Mouse (Mus musculus) heart, adult 2 months (tissue): ENCODE measurements at regions not wholly inside any gene's neighbourhood (a gene's known extent, or its start where the extent isn't known, plus 50 kb on each side); places are given as distances from the start of the nearest gene placed in this dataset.

Experiments used
- DNase-seq, 2 experiments: peaks; one replicate each; pipeline ENCODE4 v3.0.0; 2021
- H3K27ac ChIP-seq: fragments of 200-600 bp; 2 replicates; pipeline ENCODE4 v1.8.1; 2022
- H3K27me3 ChIP-seq: fragments of 200-500 bp; 2 replicates; pipeline ENCODE4 v1.6.1; 2012; ENCODE audit warnings: mild to moderate bottlenecking, low read length, inconsistent platforms, mixed read lengths; ENCODE audit not compliant: control insufficient read depth, insufficient read depth
- H3K36me3 ChIP-seq: fragments of 200-500 bp; 2 replicates; pipeline ENCODE4 v1.6.1; 2012; ENCODE audit warnings: low read length, inconsistent platforms; ENCODE audit not compliant: control insufficient read depth, insufficient read depth
- H3K4me1 ChIP-seq: fragments of 200-500 bp; 2 replicates; pipeline ENCODE4 v1.6.1; 2011; ENCODE audit warnings: low read length; ENCODE audit not compliant: control insufficient read depth, insufficient read depth
- H3K4me3 ChIP-seq: fragments of 200-600 bp; 2 replicates; pipeline ENCODE4 v1.8.1; 2022
- H3K79me2 ChIP-seq: fragments of 200-500 bp; replicated peaks from 2 replicates; pipeline ENCODE4 v1.6.1; 2012; ENCODE audit warnings: mild to moderate bottlenecking, inconsistent platforms, low read length, moderate library complexity, mixed read lengths; ENCODE audit not compliant: control insufficient read depth, insufficient read depth
- H3K9ac ChIP-seq: fragments of 200-500 bp; 2 replicates; pipeline ENCODE4 v1.6.1; 2012; ENCODE audit warnings: low read depth, mild to moderate bottlenecking, control low read depth, inconsistent platforms, low read length, mixed read lengths
- CTCF ChIP-seq: fragments of 200-600 bp; IDR thresholded peaks from 2 replicates; pipeline ENCODE4 v1.8.1; 2022; ENCODE audit warnings: antibody characterized with exemption, mild to moderate bottlenecking, moderate library complexity
- EP300 ChIP-seq: fragments of 200-500 bp; IDR thresholded peaks from 2 replicates; pipeline ENCODE4 v1.6.1; 2011; ENCODE audit warnings: low read depth, low read length, control low read depth; ENCODE audit not compliant: insufficient read depth
- POLR2A ChIP-seq: fragments of 200-500 bp; IDR thresholded peaks from 2 replicates; pipeline ENCODE4 v1.6.1; 2011; ENCODE audit warnings: mild to moderate bottlenecking, low read depth, low read length, control low read depth; ENCODE audit not compliant: insufficient read depth
- WGBS: fragments of 180-500 bp; shearing (Covaris S2); methylation state at CpG from one replicate; pipeline ENCODE4 v1.1.7; 2018; 5-methylcytosine and 5-hydroxymethylcytosine counted together
- intact Hi-C: fragments of 180-260 bp; cut with DNase I; formaldehyde crosslinking; loops from one replicate; pipeline ENCODE4 v1.15.1; 2025

DNA sequence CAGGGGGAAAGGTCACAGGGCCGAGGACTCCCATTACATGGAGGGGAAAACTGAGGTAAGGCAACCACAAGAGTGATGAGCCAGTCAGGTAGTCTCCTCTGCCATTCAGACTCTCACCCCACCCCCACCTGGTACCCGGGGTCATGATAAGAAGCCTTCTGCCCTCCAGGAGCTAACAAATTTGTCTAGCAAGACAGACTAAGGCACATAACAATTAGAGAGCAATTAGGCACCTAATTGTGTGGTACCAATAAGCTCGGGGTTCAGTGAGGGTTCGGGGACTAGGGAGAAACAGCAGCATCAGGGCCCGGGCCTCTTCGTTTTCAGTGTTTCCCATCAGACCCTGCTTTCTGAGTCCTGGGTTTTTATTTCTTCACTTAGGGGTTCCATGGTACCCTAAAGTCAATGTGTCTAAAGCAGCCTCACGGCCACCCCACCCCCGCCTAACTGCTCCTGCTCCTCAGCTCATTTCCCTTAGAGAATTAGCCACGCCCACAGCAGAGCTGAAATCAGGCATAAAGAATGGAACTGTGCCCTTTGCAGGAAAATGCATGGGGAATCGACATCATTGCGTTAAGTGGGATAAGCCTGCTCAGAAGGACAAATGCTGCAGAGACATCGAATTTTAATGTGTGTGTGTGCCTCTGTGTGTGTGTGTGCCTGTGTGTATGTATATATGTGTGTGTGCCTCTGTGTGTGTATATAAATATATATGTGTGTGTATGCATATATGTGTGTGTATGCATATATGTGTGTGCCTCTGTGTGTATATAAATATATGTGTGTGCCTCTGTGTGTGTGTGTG is 249.3 kb downstream of the Cryba4 start:
- Histone ChIP-seq H3K9ac (no peak overlapping the region), H3K27ac (no peak overlapping the region), H3K36me3 (no peaks in the 10 kb centered on the region), H3K4me3 (no peak overlapping the region), H3K79me2 (no peaks in the 10 kb centered on the region), H3K27me3 (no peaks in the 10 kb centered on the region), H3K4me1 (no peaks in the 10 kb centered on the region)
- no peak for DNase-seq
- intact Hi-C loops, result no loop called here
- 63% methylated on average over 12 of the region's 12 CpGs for WGBS
- TF ChIP-seq EP300, result no peak
- TF ChIP-seq POLR2A, result no peak
- no peak for TF ChIP-seq CTCF

GRCm38 (mm10) chr5:112004041-112004440 is 248.3 kb downstream of the Cryba4 start:
- 47% methylated on average over 3 of the region's 3 CpGs for WGBS
- TF ChIP-seq EP300 (no peak), CTCF (no peak), POLR2A (no peak)
- Histone ChIP-seq H3K79me2 (no peaks in the 10 kb centered on the region), H3K9ac (no peak overlapping the region), H3K4me1 (no peaks in the 10 kb centered on the region), H3K27ac (no peak overlapping the region), H3K27me3 (no peaks in the 10 kb centered on the region), H3K4me3 (no peak overlapping the region), H3K36me3 (no peaks in the 10 kb centered on the region)
- no peak for DNase-seq
- intact Hi-C loops, result no loop called here

GRCm38 (mm10) chr5:112012505-112013164 is 239.7 kb downstream of the Cryba4 start:
- peaks cover 3% of the 10 kb centered on the region; the same call in 1 of the 2 replicates for H3K4me1 ChIP-seq
- intact Hi-C loops, result no loop called here
- TF ChIP-seq CTCF (no peak), EP300 (no peak), POLR2A (no peak)
- no peak overlapping the region for H3K27ac ChIP-seq
- H3K27me3 ChIP-seq, result no peaks in the 10 kb centered on the region
- H3K4me3 ChIP-seq, result no peak overlapping the region
- no peak overlapping the region for H3K9ac ChIP-seq
- DNase-seq, result peak; percentile 43 to 60
- no peaks in the 10 kb centered on the region for H3K36me3 ChIP-seq
- no peaks in the 10 kb centered on the region for H3K79me2 ChIP-seq
- WGBS, result 9% methylated on average over 9 of the region's 9 CpGs

- TF ChIP-seq EP300 (peak; percentile 73; the same call in 1 of the 2 replicates), CTCF (peak; percentile 21), POLR2A (no peak)
- Histone ChIP-seq H3K9ac (no peak overlapping the region), H3K4me3 (no peak overlapping the region), H3K27me3 (no peaks in the 10 kb centered on the region), H3K79me2 (no peaks in the 10 kb centered on the region), H3K4me1 (peaks cover 2% of the 10 kb centered on the region), H3K36me3 (no peaks in the 10 kb centered on the region), H3K27ac (peak overlapping the region; percentile 71)
- peak; percentile 58 to 73 for DNase-seq
- intact Hi-C loops, result loop anchor here (5.0 kb wide), 2 partner anchors 92 to 402 kb away; no protein-coding TSS in a partner anchor
- WGBS, result 32% methylated on average over 7 of the region's 7 CpGs
Observed at GRCm38 (mm10) chr5:112018925-112019324, 233.4 kb downstream of the Cryba4 start.

DNA sequence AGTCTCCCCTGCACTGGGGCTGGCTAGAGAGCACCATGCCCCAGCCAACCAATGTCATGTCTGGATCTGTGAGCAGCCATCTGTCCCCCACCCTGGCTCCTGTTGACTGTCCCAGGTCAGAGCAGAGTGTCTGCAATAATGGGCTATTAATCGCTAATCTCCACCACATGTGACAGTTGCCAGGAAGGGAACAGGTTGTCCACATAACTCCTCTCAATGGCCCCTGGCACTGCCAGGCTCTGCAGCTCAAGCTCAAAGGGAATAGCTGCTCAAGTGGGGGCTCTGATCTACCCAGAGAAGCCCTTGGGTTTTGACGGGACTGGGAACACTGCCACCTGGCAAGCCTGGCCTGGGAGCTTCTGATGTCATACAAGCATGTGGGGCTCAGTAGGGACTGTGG is 231.4 kb downstream of the Cryba4 start:
- no peaks in the 10 kb centered on the region for H3K27me3 ChIP-seq
- peak; percentile 99 for TF ChIP-seq EP300
- peak; percentile 44; the same call in 1 of the 2 replicates for TF ChIP-seq POLR2A
- TF ChIP-seq CTCF, result no peak
- WGBS, result 34% methylated on average over 2 of the region's 2 CpGs
- H3K4me1 ChIP-seq, result peaks cover 2% of the 10 kb centered on the region
- H3K79me2 ChIP-seq, result no peaks in the 10 kb centered on the region
- intact Hi-C loops, result no loop called here
- peak overlapping the region; percentile 75 for H3K27ac ChIP-seq
- peak; percentile 80 to 89 for DNase-seq
- H3K4me3 ChIP-seq, result no peak overlapping the region
- H3K9ac ChIP-seq, result no peak overlapping the region
- H3K36me3 ChIP-seq, result no peaks in the 10 kb centered on the region

GRCm38 (mm10) chr5:112029955-112030354 is 222.4 kb downstream of the Cryba4 start:
- Histone ChIP-seq H3K4me3 (no peak overlapping the region), H3K27ac (no peak overlapping the region), H3K36me3 (no peaks in the 10 kb centered on the region), H3K27me3 (no peaks in the 10 kb centered on the region), H3K9ac (no peak overlapping the region), H3K79me2 (no peaks in the 10 kb centered on the region), H3K4me1 (no peaks in the 10 kb centered on the region)
- intact Hi-C loops, result no loop called here
- no peak for DNase-seq
- 57% methylated on average over 11 of the region's 11 CpGs for WGBS
- no peak for TF ChIP-seq CTCF
- TF ChIP-seq POLR2A, result no peak
- no peak for TF ChIP-seq EP300
